Mouse (Mus musculus): ENCODE results near the gene Ddx49.

Gene Ddx49

GRCm38 (mm10) chr8:70302358-70302890 is at the start of gene Ddx49, which contains the start of gene Cope:
Gene Ddx49 (minus strand): TSS chr8:70302489.
Gene Cope (plus strand): TSS chr8:70302518.
- peak; percentile 94 for DNase-seq (ENCODE audit: low read depth, low spot score)

- DNase-seq (ENCODE audit: low read depth, low spot score), result no peak
These were observed 49.7 kb upstream of the Ddx49 start for GRCm38 (mm10) chr8:70352000-70352384.

- DNase-seq (ENCODE audit: low read depth, low spot score), result no peak
These were observed 49.0 kb upstream of the Ddx49 start for GRCm38 (mm10) chr8:70351035-70351999.

GRCm38 (mm10) chr8:70347860-70348420 is 45.7 kb upstream of the Ddx49 start:
- DNase-seq (ENCODE audit: low read depth, low spot score), result no peak

GRCm38 (mm10) chr8:70347443-70347842 is 45.2 kb upstream of the Ddx49 start:
- no peak for DNase-seq (ENCODE audit: low read depth, low spot score)

GRCm38 (mm10) chr8:70344279-70344678 is 42.0 kb upstream of the Ddx49 start:
- no peak for DNase-seq (ENCODE audit: low read depth, low spot score)

- DNase-seq (ENCODE audit: low read depth, low spot score), result peak; percentile 75
These were observed 41.4 kb upstream of the Ddx49 start for GRCm38 (mm10) chr8:70343696-70344095.

GRCm38 (mm10) chr8:70343076-70343475 is 40.8 kb upstream of the Ddx49 start:
- DNase-seq (ENCODE audit: low read depth, low spot score), result no peak

- DNase-seq (ENCODE audit: low read depth, low spot score), result no peak
These were observed 39.7 kb upstream of the Ddx49 start for GRCm38 (mm10) chr8:70342007-70342406.

GRCm38 (mm10) chr8:70340659-70341058 is 38.4 kb upstream of the Ddx49 start:
- no peak for DNase-seq (ENCODE audit: low read depth, low spot score)

- no peak for DNase-seq (ENCODE audit: low read depth, low spot score)
These were observed 36.6 kb upstream of the Ddx49 start for GRCm38 (mm10) chr8:70338931-70339330.

GRCm38 (mm10) chr8:70332878-70333202 is 30.6 kb upstream of the Ddx49 start:
- no peak for DNase-seq (ENCODE audit: low read depth, low spot score)

- peak; percentile 73 for DNase-seq (ENCODE audit: low read depth, low spot score)
These were observed 30.0 kb upstream of the Ddx49 start for GRCm38 (mm10) chr8:70332070-70332877.

- DNase-seq (ENCODE audit: low read depth, low spot score), result no peak
These were observed 29.2 kb upstream of the Ddx49 start for GRCm38 (mm10) chr8:70331526-70331925.

- peak; percentile 88 for DNase-seq (ENCODE audit: low read depth, low spot score)
These were observed 28.6 kb upstream of the Ddx49 start for GRCm38 (mm10) chr8:70330741-70331364.

- peak; percentile 30 for DNase-seq (ENCODE audit: low read depth, low spot score)
These were observed 27.8 kb upstream of the Ddx49 start for GRCm38 (mm10) chr8:70329835-70330740.

- peak; percentile 86 for DNase-seq (ENCODE audit: low read depth, low spot score)
These were observed 27.0 kb upstream of the Ddx49 start, which contains the start of gene Gdf1 for GRCm38 (mm10) chr8:70329124-70329834. Gene Gdf1 (plus strand): TSS chr8:70329817.

GRCm38 (mm10) chr8:70327512-70327911 is 25.2 kb upstream of the Ddx49 start:
- DNase-seq (ENCODE audit: low read depth, low spot score), result no peak

GRCm38 (mm10) chr8:70323716-70324115 is 21.4 kb upstream of the Ddx49 start:
- DNase-seq (ENCODE audit: low read depth, low spot score), result no peak

- DNase-seq (ENCODE audit: low read depth, low spot score), result no peak
These were observed 15.6 kb upstream of the Ddx49 start for GRCm38 (mm10) chr8:70317872-70318271.
